Mouse (Mus musculus): ENCODE measurements around the gene Cd5. TPM values are rescaled to one million over a fixed set of nuclear protein-coding genes. Genes with fewer than 3 reads are reported as not detected.

The Cd5 gene
- polyA plus RNA-seq, 1 experiment from 2014 or later, result 3.0 TPM

DNA sequence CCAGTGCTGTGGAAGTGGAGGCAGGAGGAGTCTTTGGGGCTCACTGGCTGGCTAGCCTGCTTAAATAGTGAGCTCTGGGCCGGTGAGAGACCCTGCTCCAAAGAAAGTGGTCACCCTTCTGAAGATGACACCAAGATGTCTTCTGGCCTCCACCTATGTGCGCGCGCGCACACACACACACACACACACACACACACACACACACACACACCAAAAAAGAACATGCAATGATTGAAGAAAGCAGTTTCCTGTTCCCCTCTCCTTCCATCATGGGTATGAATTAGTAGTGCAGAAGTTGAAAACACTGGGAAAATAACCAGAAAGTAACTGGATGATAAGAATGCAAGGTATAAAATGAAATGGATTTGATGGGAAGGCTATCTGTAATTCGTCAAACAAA lies 35.3 kb upstream of the Cd5 start:
- Histone ChIP-seq H3K4me1 (ENCODE audit: control insufficient read depth, insufficient read depth, low read length) (peaks cover 8% of the 10 kb centered on the region), H3K27ac (ENCODE audit: low read length) (no peak overlapping the region), H3K9ac (ENCODE audit: low read length) (no peak overlapping the region), H3K4me2 (ENCODE audit: low read depth, low read length) (no peak overlapping the region), H3K27me3 (ENCODE audit: control insufficient read depth, insufficient read depth, low read length) (no peaks in the 10 kb centered on the region), H3K4me3 (ENCODE audit: low read length) (no peak overlapping the region), H3K36me3 (ENCODE audit: control insufficient read depth, insufficient read depth) (no peaks in the 10 kb centered on the region), H3K9me3 (replicated peaks; ENCODE audit: control insufficient read depth, low read length) (no peaks in the 10 kb centered on the region)
- ATAC-seq (replicated peaks; ENCODE audit: extremely low read depth, insufficient read depth, low FRiP score), result no peak
- 88% methylated on average over 6 of the region's 6 CpGs for WGBS

GRCm38 (mm10) chr19:10773384-10773783 lies 34.6 kb upstream of the Cd5 start:
- Histone ChIP-seq H3K4me3 (ENCODE audit: low read length) (no peak overlapping the region), H3K27ac (ENCODE audit: low read length) (no peak overlapping the region), H3K36me3 (ENCODE audit: control insufficient read depth, insufficient read depth) (no peaks in the 10 kb centered on the region), H3K27me3 (ENCODE audit: control insufficient read depth, insufficient read depth, low read length) (no peaks in the 10 kb centered on the region), H3K4me2 (ENCODE audit: low read depth, low read length) (no peak overlapping the region), H3K9me3 (replicated peaks; ENCODE audit: control insufficient read depth, low read length) (no peaks in the 10 kb centered on the region), H3K9ac (ENCODE audit: low read length) (no peak overlapping the region), H3K4me1 (ENCODE audit: control insufficient read depth, insufficient read depth, low read length) (peaks cover 16% of the 10 kb centered on the region)
- 52% methylated on average over 7 of the region's 7 CpGs for WGBS
- ATAC-seq (replicated peaks; ENCODE audit: extremely low read depth, insufficient read depth, low FRiP score), result no peak

- H3K36me3 ChIP-seq (ENCODE audit: control insufficient read depth, insufficient read depth), result no peaks in the 10 kb centered on the region
- no peak for ATAC-seq (replicated peaks; ENCODE audit: extremely low read depth, insufficient read depth, low FRiP score)
- WGBS, result 89% methylated on average over 10 of the region's 10 CpGs
Observed at GRCm38 (mm10) chr19:10772866-10773265, 34.1 kb upstream of the Cd5 start.

DNA sequence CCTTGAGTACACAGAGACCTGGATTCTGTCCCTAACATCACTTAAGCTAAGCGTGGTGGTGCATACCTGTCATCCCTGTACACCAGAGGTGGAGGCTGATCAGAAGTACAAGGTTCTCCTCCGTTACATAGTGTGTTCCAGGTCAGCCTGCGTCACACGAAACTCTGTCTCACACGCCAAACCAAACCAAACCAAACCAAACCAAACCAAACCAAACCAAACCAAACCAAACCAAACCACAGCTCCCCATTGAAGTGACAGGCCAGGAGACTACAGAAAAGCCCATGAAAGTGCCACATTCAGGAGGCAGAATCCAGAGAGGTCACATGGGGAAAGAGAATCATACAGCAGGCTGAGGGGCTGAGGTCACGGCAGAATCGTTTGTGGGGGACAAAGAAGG lies 33.2 kb upstream of the Cd5 start:
- H3K27me3 ChIP-seq (ENCODE audit: control insufficient read depth, insufficient read depth, low read length), result no peaks in the 10 kb centered on the region
- no peak overlapping the region for H3K4me2 ChIP-seq (ENCODE audit: low read depth, low read length)
- no peak overlapping the region for H3K9ac ChIP-seq (ENCODE audit: low read length)
- H3K27ac ChIP-seq (ENCODE audit: low read length), result no peak overlapping the region
- 67% methylated on average over 7 of the region's 7 CpGs for WGBS
- no peaks in the 10 kb centered on the region for H3K9me3 ChIP-seq (replicated peaks; ENCODE audit: control insufficient read depth, low read length)
- H3K36me3 ChIP-seq (ENCODE audit: control insufficient read depth, insufficient read depth), result no peaks in the 10 kb centered on the region
- ATAC-seq (replicated peaks; ENCODE audit: extremely low read depth, insufficient read depth, low FRiP score), result no peak
- H3K4me3 ChIP-seq (ENCODE audit: low read length), result no peak overlapping the region
- peaks cover 16% of the 10 kb centered on the region for H3K4me1 ChIP-seq (ENCODE audit: control insufficient read depth, insufficient read depth, low read length)

More at GRCm38 (mm10) chr19:10772866-10773265, 34.1 kb upstream of the Cd5 start:
- Histone ChIP-seq H3K9ac (ENCODE audit: low read length) (no peak overlapping the region), H3K4me1 (ENCODE audit: control insufficient read depth, insufficient read depth, low read length) (peaks cover 16% of the 10 kb centered on the region), H3K4me3 (ENCODE audit: low read length) (no peak overlapping the region), H3K27ac (ENCODE audit: low read length) (no peak overlapping the region), H3K4me2 (ENCODE audit: low read depth, low read length) (no peak overlapping the region), H3K27me3 (ENCODE audit: control insufficient read depth, insufficient read depth, low read length) (no peaks in the 10 kb centered on the region), H3K9me3 (replicated peaks; ENCODE audit: control insufficient read depth, low read length) (no peaks in the 10 kb centered on the region)

GRCm38 (mm10) chr19:10769429-10770195 lies 30.8 kb upstream of the Cd5 start:
- ATAC-seq (replicated peaks; ENCODE audit: extremely low read depth, insufficient read depth, low FRiP score), result 0 out of 2 replicates have a peak, but pooled peaks have one; percentile 33
- Histone ChIP-seq H3K4me1 (ENCODE audit: control insufficient read depth, insufficient read depth, low read length) (peaks cover 16% of the 10 kb centered on the region), H3K9ac (ENCODE audit: low read length) (peak overlapping the region; percentile 22; the same call in 1 of the 2 replicates), H3K27ac (ENCODE audit: low read length) (peak overlapping the region; percentile 75), H3K27me3 (ENCODE audit: control insufficient read depth, insufficient read depth, low read length) (no peaks in the 10 kb centered on the region), H3K36me3 (ENCODE audit: control insufficient read depth, insufficient read depth) (no peaks in the 10 kb centered on the region), H3K9me3 (replicated peaks; ENCODE audit: control insufficient read depth, low read length) (no peaks in the 10 kb centered on the region), H3K4me2 (ENCODE audit: low read depth, low read length) (peak overlapping the region; percentile 5; the same call in 1 of the 2 replicates), H3K4me3 (ENCODE audit: low read length) (no peak overlapping the region)
- WGBS, result 56% methylated on average over 12 of the region's 12 CpGs

DNA sequence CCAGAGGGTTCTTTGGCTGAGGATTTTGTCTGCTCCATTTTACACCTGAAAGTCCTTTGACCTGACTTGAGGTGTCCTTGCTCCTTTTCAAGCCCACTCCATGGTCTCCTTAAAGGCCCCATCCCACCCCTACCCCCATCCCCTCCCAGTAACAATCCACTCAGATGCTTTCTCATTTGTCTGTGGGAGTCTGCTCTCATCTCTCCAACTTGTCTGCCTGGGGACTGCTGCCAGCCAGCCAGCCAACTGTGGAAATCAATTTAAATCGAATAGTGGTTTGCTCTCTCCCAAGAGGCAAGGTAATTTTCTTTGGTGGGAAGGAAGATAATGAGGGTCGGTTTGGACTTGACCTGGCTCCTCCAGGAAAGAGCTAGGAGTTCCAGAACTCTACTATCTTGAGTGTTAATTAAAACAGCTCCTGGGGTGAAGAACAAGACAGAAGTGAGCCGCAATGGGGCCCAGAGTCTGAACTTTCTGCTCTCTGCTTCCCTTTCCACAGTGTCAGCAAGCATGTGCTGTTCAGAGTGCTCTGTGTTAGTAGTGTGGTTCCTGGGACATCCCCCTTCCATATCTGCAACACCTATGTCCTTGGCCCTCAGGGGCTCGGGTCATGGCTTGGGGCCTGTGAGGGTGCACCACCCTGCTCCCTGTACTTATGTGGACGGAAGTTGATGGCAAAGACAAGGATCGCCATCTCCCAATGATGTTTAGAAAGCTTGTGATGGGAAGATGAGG lies 30.1 kb upstream of the Cd5 start:
- no peak overlapping the region for H3K9ac ChIP-seq (ENCODE audit: low read length)
- no peaks in the 10 kb centered on the region for H3K27me3 ChIP-seq (ENCODE audit: control insufficient read depth, insufficient read depth, low read length)
- no peaks in the 10 kb centered on the region for H3K9me3 ChIP-seq (replicated peaks; ENCODE audit: control insufficient read depth, low read length)
- H3K4me1 ChIP-seq (ENCODE audit: control insufficient read depth, insufficient read depth, low read length), result peaks cover 16% of the 10 kb centered on the region
- H3K4me3 ChIP-seq (ENCODE audit: low read length), result no peak overlapping the region
- no peaks in the 10 kb centered on the region for H3K36me3 ChIP-seq (ENCODE audit: control insufficient read depth, insufficient read depth)
- no peak for ATAC-seq (replicated peaks; ENCODE audit: extremely low read depth, insufficient read depth, low FRiP score)
- peak overlapping the region; percentile 74 for H3K27ac ChIP-seq (ENCODE audit: low read length)
- no peak overlapping the region for H3K4me2 ChIP-seq (ENCODE audit: low read depth, low read length)
- WGBS, result 68% methylated on average over 6 of the region's 6 CpGs

- Histone ChIP-seq H3K27me3 (ENCODE audit: control insufficient read depth, insufficient read depth, low read length) (no peaks in the 10 kb centered on the region), H3K4me2 (ENCODE audit: low read depth, low read length) (no peak overlapping the region), H3K4me3 (ENCODE audit: low read length) (no peak overlapping the region), H3K27ac (ENCODE audit: low read length) (no peak overlapping the region), H3K9me3 (replicated peaks; ENCODE audit: control insufficient read depth, low read length) (no peaks in the 10 kb centered on the region), H3K4me1 (ENCODE audit: control insufficient read depth, insufficient read depth, low read length) (peaks cover 16% of the 10 kb centered on the region), H3K36me3 (ENCODE audit: control insufficient read depth, insufficient read depth) (no peaks in the 10 kb centered on the region), H3K9ac (ENCODE audit: low read length) (no peak overlapping the region)
- no peak for ATAC-seq (replicated peaks; ENCODE audit: extremely low read depth, insufficient read depth, low FRiP score)
- WGBS, result 87% methylated on average over 10 of the region's 10 CpGs
Observed at GRCm38 (mm10) chr19:10767631-10768030, 28.8 kb upstream of the Cd5 start.

- Histone ChIP-seq H3K27ac (ENCODE audit: low read length) (no peak overlapping the region), H3K9ac (ENCODE audit: low read length) (no peak overlapping the region), H3K4me3 (ENCODE audit: low read length) (no peak overlapping the region), H3K9me3 (replicated peaks; ENCODE audit: control insufficient read depth, low read length) (no peaks in the 10 kb centered on the region), H3K4me1 (ENCODE audit: control insufficient read depth, insufficient read depth, low read length) (peaks cover 27% of the 10 kb centered on the region), H3K27me3 (ENCODE audit: control insufficient read depth, insufficient read depth, low read length) (no peaks in the 10 kb centered on the region), H3K36me3 (ENCODE audit: control insufficient read depth, insufficient read depth) (no peaks in the 10 kb centered on the region), H3K4me2 (ENCODE audit: low read depth, low read length) (no peak overlapping the region)
- 69% methylated on average over 21 of the region's 21 CpGs for WGBS
- ATAC-seq (replicated peaks; ENCODE audit: extremely low read depth, insufficient read depth, low FRiP score), result no peak
Observed at GRCm38 (mm10) chr19:10763381-10764031, 24.7 kb upstream of the Cd5 start.

GRCm38 (mm10) chr19:10762468-10762867 lies 23.7 kb upstream of the Cd5 start:
- no peak overlapping the region for H3K4me3 ChIP-seq (ENCODE audit: low read length)
- WGBS, result 78% methylated on average over 6 of the region's 6 CpGs
- no peaks in the 10 kb centered on the region for H3K36me3 ChIP-seq (ENCODE audit: control insufficient read depth, insufficient read depth)
- no peak for ATAC-seq (replicated peaks; ENCODE audit: extremely low read depth, insufficient read depth, low FRiP score)
- no peaks in the 10 kb centered on the region for H3K9me3 ChIP-seq (replicated peaks; ENCODE audit: control insufficient read depth, low read length)
- H3K27ac ChIP-seq (ENCODE audit: low read length), result no peak overlapping the region
- no peak overlapping the region for H3K4me2 ChIP-seq (ENCODE audit: low read depth, low read length)
- H3K27me3 ChIP-seq (ENCODE audit: control insufficient read depth, insufficient read depth, low read length), result no peaks in the 10 kb centered on the region
- H3K4me1 ChIP-seq (ENCODE audit: control insufficient read depth, insufficient read depth, low read length), result peaks cover 28% of the 10 kb centered on the region
- no peak overlapping the region for H3K9ac ChIP-seq (ENCODE audit: low read length)
